Mouse (Mus musculus) bone marrow, adult 2 months (tissue): ENCODE measurements at regions not wholly inside any gene's neighbourhood (a gene's known extent, or its start where the extent isn't known, plus 50 kb on each side); places are given as distances from the start of the nearest gene placed in this dataset.

Source experiments
- H3K27ac ChIP-seq: fragments of 200-500 bp; 2 replicates; pipeline ENCODE4 v1.5.1; 2012; ENCODE audit warnings: low read depth, mild to moderate bottlenecking, control low read depth, inconsistent platforms, low read length; ENCODE audit not compliant: control insufficient read depth, poor library complexity, insufficient read depth
- H3K4me1 ChIP-seq: fragments of 200-500 bp; 2 replicates; pipeline ENCODE4 v1.6.1; 2011; ENCODE audit warnings: low read length; ENCODE audit not compliant: control insufficient read depth, insufficient read depth
- H3K4me3 ChIP-seq: fragments of 200-500 bp; replicated peaks from 2 replicates; pipeline ENCODE3; 2011; ENCODE audit warnings: mild to moderate bottlenecking, low read depth, low read length, control low read depth; ENCODE audit not compliant: control insufficient read depth
- CTCF ChIP-seq: fragments of 200-500 bp; IDR thresholded peaks from 2 replicates; pipeline ENCODE4 v1.5.1; 2011; ENCODE audit warnings: low read length, control low read depth; ENCODE audit not compliant: control insufficient read depth, insufficient read depth
- POLR2A ChIP-seq: fragments of 200-500 bp; IDR thresholded peaks from 2 replicates; pipeline ENCODE4 v1.6.1; 2011; ENCODE audit warnings: low read depth, mild to moderate bottlenecking, control low read depth, low read length, borderline replicate concordance; ENCODE audit not compliant: control insufficient read depth
- WGBS: fragments of 180-500 bp; shearing (Covaris S2); methylation state at CpG from one replicate; pipeline ENCODE4 v1.1.7; 2018; 5-methylcytosine and 5-hydroxymethylcytosine counted together

DNA sequence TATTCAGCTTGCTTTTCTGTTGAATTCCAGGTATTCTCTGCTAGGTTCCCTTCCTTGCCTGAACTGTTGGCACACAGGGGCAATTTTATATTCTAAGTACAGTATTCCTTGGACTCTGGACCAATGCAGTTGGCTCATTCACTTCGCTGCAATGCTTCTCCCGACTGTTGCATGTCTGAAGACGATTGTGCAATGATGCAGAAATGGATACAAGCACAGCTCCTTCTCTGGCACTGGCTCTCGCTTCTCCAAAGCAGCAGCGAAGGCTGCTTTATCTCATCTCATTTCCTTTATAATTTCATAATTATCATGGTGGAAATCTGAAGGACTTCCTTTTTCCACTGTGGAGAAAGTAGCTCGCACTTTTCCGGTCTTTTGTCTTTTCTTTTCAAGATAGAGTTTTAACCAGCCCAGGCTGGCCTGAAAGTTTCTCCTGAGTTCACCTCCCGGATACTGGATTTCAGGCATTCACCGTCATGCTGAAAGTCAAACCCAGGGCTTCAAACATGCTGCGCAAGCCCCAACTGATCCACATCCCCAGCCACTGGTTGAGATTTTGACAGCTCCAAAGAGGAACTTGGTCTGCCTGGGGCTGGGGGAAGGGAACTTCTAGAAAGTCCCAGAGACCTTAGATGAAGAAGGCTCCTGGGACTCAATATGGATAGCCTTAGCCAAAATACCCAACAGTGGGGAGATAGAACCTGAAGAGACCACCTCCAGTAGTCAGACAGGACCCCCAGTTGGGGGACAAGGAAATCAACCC is 55.6 kb upstream of the Akirin2 start:
- TF ChIP-seq CTCF (no peak), POLR2A (no peak)
- WGBS, result 7% methylated on average over 10 of the region's 10 CpGs
- Histone ChIP-seq H3K4me1 (no peaks in the 10 kb centered on the region; the same call in 1 of the 2 replicates), H3K27ac (peak overlapping the region; percentile 45; the same call in 1 of the 2 replicates), H3K4me3 (no peak overlapping the region)

DNA sequence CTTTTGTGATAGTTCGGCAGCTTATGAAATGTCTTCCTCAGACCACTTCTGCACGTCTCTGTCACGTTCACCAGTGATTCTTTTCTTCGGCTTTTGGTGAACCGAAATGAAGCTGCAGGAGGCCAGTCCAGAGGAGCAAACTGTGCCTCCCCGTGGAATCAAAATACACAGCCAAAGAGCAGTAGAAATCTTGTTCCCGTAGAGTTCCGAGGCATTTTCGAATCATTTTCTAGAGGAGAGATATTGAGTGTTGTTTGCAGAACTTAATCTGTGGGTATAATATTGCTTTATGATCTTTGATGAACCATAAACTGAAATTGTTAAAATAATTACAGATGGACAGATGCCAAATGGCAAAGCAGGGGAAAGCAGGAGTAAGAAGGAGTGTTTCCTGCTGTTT is 52.4 kb upstream of the Akirin2 start:
- H3K4me1 ChIP-seq, result no peaks in the 10 kb centered on the region; the same call in 1 of the 2 replicates
- 87% methylated on average over 9 of the region's 9 CpGs for WGBS
- no peak for TF ChIP-seq POLR2A
- no peak for TF ChIP-seq CTCF
- no peak overlapping the region for H3K27ac ChIP-seq
- H3K4me3 ChIP-seq, result no peak overlapping the region

DNA sequence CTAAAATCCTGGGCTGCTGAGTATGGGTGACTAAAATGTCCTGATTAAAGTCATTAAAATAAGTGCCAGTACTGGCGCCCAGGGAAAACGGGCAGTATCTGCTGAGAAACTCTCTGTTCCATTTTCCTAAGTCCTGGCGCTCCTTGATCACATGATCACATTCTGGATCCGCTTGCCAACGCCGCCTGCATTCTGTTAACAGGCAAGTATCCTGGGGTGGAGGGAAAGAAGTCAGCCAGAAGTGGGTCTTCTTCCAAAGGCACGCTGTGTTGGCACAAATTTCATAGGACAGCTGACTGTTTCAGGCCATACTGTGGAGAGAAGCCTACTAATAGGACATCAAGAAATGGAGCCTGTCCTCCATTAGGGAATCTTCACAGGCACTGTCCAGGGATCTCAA is 52.0 kb upstream of the Akirin2 start:
- no peak for TF ChIP-seq CTCF
- TF ChIP-seq POLR2A, result no peak
- 87% methylated on average over 7 of the region's 7 CpGs for WGBS
- Histone ChIP-seq H3K4me1 (no peaks in the 10 kb centered on the region; the same call in 1 of the 2 replicates), H3K27ac (no peak overlapping the region), H3K4me3 (no peak overlapping the region)

DNA sequence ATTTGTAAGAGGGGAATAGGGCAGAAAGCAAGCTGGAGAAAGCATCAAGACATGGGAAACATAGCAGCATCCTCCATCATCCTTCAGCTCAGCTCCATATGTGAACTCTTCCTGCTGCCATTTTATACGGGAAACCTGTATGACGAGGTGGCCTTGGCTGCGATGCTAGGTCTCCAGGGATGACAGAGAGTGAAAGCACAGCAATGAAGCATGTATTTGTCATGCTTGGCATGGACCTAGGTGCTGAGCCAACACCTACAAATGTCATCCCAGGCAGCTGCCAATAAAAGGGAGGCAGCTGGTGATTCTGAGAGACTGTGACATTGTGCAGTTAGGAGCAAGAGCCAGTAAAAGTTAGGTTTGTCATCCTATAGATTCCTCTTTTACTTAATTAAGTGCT is 51.0 kb upstream of the Akirin2 start:
- 87% methylated on average over 3 of the region's 3 CpGs for WGBS
- Histone ChIP-seq H3K27ac (no peak overlapping the region), H3K4me3 (no peak overlapping the region), H3K4me1 (no peaks in the 10 kb centered on the region; the same call in 1 of the 2 replicates)
- TF ChIP-seq POLR2A (no peak), CTCF (no peak)
